Mouse (Mus musculus): ENCODE results near the gene Dcps. TPM values are rescaled to one million over a fixed set of nuclear protein-coding genes. Genes with fewer than 3 reads are reported as not detected.

The Dcps gene
- polyA plus RNA-seq, 1 experiment: 27.0 TPM

- no peaks in the 10 kb centered on the region for H3K27me3 ChIP-seq (ENCODE audit: control insufficient read depth, insufficient read depth, low read length)
- DNase-seq (ENCODE audit: low read depth in 1 of 2, low spot score in 2 of 2): no peak
- 77% methylated on average over 11 of the region's 11 CpGs for WGBS
- TF ChIP-seq CTCF (IDR thresholded peaks at IDR 0.05; ENCODE audit: extremely low read depth, insufficient read depth, insufficient read length, insufficient replicate concordance): no peak
- no peak for TF ChIP-seq POLR2A (IDR thresholded peaks at IDR 0.05; ENCODE audit: low read depth, low read length)
- H3K36me3 ChIP-seq (ENCODE audit: control insufficient read depth, insufficient read depth, low read length): peaks cover 3% of the 10 kb centered on the region; the same call in 1 of the 2 replicates
- H3K4me3 ChIP-seq (ENCODE audit: extremely low read depth, insufficient read depth, insufficient read length): no peak overlapping the region
- H3K4me1 ChIP-seq (ENCODE audit: control insufficient read depth, insufficient read depth, insufficient read length): no peaks in the 10 kb centered on the region; the same call in 1 of the 2 replicates
- H3K27ac ChIP-seq (ENCODE audit: insufficient read depth, low read length): peak overlapping the region; percentile 38; the same call in 1 of the 2 replicates
These were observed 12.7 kb downstream of the Dcps start for GRCm38 (mm10) chr9:35163011-35163690.

GRCm38 (mm10) chr9:35161721-35162120 lies 14.1 kb downstream of the Dcps start:
- no peak overlapping the region for H3K27ac ChIP-seq (ENCODE audit: insufficient read depth, low read length)
- no peak for DNase-seq (ENCODE audit: low read depth in 1 of 2, low spot score in 2 of 2)
- 94% methylated on average over 7 of the region's 7 CpGs for WGBS
- TF ChIP-seq POLR2A (IDR thresholded peaks at IDR 0.05; ENCODE audit: low read depth, low read length) (no peak), CTCF (IDR thresholded peaks at IDR 0.05; ENCODE audit: extremely low read depth, insufficient read depth, insufficient read length, insufficient replicate concordance) (no peak)
- no peak overlapping the region for H3K4me3 ChIP-seq (ENCODE audit: extremely low read depth, insufficient read depth, insufficient read length)
- H3K36me3 ChIP-seq (ENCODE audit: control insufficient read depth, insufficient read depth, low read length): peaks cover 3% of the 10 kb centered on the region; the same call in 1 of the 2 replicates
- no peaks in the 10 kb centered on the region for H3K27me3 ChIP-seq (ENCODE audit: control insufficient read depth, insufficient read depth, low read length)
- no peaks in the 10 kb centered on the region; the same call in 1 of the 2 replicates for H3K4me1 ChIP-seq (ENCODE audit: control insufficient read depth, insufficient read depth, insufficient read length)

GRCm38 (mm10) chr9:35160662-35161061 lies 15.2 kb downstream of the Dcps start:
- DNase-seq (ENCODE audit: low read depth in 1 of 2, low spot score in 2 of 2): no peak
- Histone ChIP-seq H3K4me3 (ENCODE audit: extremely low read depth, insufficient read depth, insufficient read length) (no peak overlapping the region), H3K27ac (ENCODE audit: insufficient read depth, low read length) (no peak overlapping the region), H3K36me3 (ENCODE audit: control insufficient read depth, insufficient read depth, low read length) (peaks cover 3% of the 10 kb centered on the region; the same call in 1 of the 2 replicates), H3K4me1 (ENCODE audit: control insufficient read depth, insufficient read depth, insufficient read length) (no peaks in the 10 kb centered on the region; the same call in 1 of the 2 replicates), H3K27me3 (ENCODE audit: control insufficient read depth, insufficient read depth, low read length) (no peaks in the 10 kb centered on the region)
- 96% methylated on average over 2 of the region's 2 CpGs for WGBS
- no peak for TF ChIP-seq POLR2A (IDR thresholded peaks at IDR 0.05; ENCODE audit: low read depth, low read length)
- no peak for TF ChIP-seq CTCF (IDR thresholded peaks at IDR 0.05; ENCODE audit: extremely low read depth, insufficient read depth, insufficient read length, insufficient replicate concordance)

GRCm38 (mm10) chr9:35158477-35158876 lies 17.4 kb downstream of the Dcps start:
- Histone ChIP-seq H3K27me3 (ENCODE audit: control insufficient read depth, insufficient read depth, low read length) (no peaks in the 10 kb centered on the region), H3K4me3 (ENCODE audit: extremely low read depth, insufficient read depth, insufficient read length) (no peak overlapping the region), H3K27ac (ENCODE audit: insufficient read depth, low read length) (no peak overlapping the region), H3K36me3 (ENCODE audit: control insufficient read depth, insufficient read depth, low read length) (peaks cover 3% of the 10 kb centered on the region; the same call in 1 of the 2 replicates), H3K4me1 (ENCODE audit: control insufficient read depth, insufficient read depth, insufficient read length) (no peaks in the 10 kb centered on the region)
- DNase-seq (ENCODE audit: low read depth in 1 of 2, low spot score in 2 of 2): no peak
- WGBS: 97% methylated on average over 3 of the region's 3 CpGs
- no peak for TF ChIP-seq CTCF (IDR thresholded peaks at IDR 0.05; ENCODE audit: extremely low read depth, insufficient read depth, insufficient read length, insufficient replicate concordance)
- TF ChIP-seq POLR2A (IDR thresholded peaks at IDR 0.05; ENCODE audit: low read depth, low read length): no peak

- WGBS: 86% methylated on average over 4 of the region's 4 CpGs
- DNase-seq (ENCODE audit: low read depth in 1 of 2, low spot score in 2 of 2): no peak
- no peak overlapping the region for H3K27ac ChIP-seq (ENCODE audit: insufficient read depth, low read length)
- no peaks in the 10 kb centered on the region for H3K4me1 ChIP-seq (ENCODE audit: control insufficient read depth, insufficient read depth, insufficient read length)
- H3K4me3 ChIP-seq (ENCODE audit: extremely low read depth, insufficient read depth, insufficient read length): no peak overlapping the region
- TF ChIP-seq POLR2A (IDR thresholded peaks at IDR 0.05; ENCODE audit: low read depth, low read length) (no peak), CTCF (IDR thresholded peaks at IDR 0.05; ENCODE audit: extremely low read depth, insufficient read depth, insufficient read length, insufficient replicate concordance) (no peak)
- H3K36me3 ChIP-seq (ENCODE audit: control insufficient read depth, insufficient read depth, low read length): no peaks in the 10 kb centered on the region
- H3K27me3 ChIP-seq (ENCODE audit: control insufficient read depth, insufficient read depth, low read length): no peaks in the 10 kb centered on the region
These were observed 19.0 kb downstream of the Dcps start for GRCm38 (mm10) chr9:35156862-35157261.

- Histone ChIP-seq H3K27ac (ENCODE audit: insufficient read depth, low read length) (no peak overlapping the region), H3K36me3 (ENCODE audit: control insufficient read depth, insufficient read depth, low read length) (no peaks in the 10 kb centered on the region), H3K4me3 (ENCODE audit: extremely low read depth, insufficient read depth, insufficient read length) (no peak overlapping the region), H3K27me3 (ENCODE audit: control insufficient read depth, insufficient read depth, low read length) (no peaks in the 10 kb centered on the region), H3K4me1 (ENCODE audit: control insufficient read depth, insufficient read depth, insufficient read length) (no peaks in the 10 kb centered on the region)
- DNase-seq (ENCODE audit: low read depth in 1 of 2, low spot score in 2 of 2): no peak
- 91% methylated on average over 5 of the region's 5 CpGs for WGBS
- TF ChIP-seq POLR2A (IDR thresholded peaks at IDR 0.05; ENCODE audit: low read depth, low read length): no peak
- no peak for TF ChIP-seq CTCF (IDR thresholded peaks at IDR 0.05; ENCODE audit: extremely low read depth, insufficient read depth, insufficient read length, insufficient replicate concordance)
These were observed 19.7 kb downstream of the Dcps start for GRCm38 (mm10) chr9:35156002-35156710.

Measured in spleen, adult 2 months (tissue).